ENCODE assay signal across 7 mouse cellular contexts in the genomic region with DNA sequence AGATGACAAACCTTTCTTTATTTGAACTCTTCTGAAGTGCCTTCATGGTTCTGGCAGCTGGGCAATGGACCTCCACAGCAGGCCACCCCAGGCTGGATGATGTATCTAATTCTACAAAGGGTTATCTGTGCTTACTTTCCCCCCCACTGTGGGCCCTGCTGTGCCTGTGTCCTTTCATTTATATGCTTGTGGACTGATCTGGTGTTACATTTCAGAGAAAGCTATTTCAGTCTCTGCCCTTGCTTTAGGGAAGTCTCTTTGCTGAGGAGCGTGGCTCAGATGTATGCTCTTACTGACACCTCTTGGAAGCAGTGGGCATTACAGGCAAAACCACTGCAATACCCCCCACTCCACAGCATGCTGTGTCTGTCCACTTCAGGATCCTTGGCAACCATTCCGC. TPM values are rescaled to one million over a fixed set of nuclear protein-coding genes. Genes with fewer than 3 reads are reported as not detected.
A peak's percentile ranks its signal among the peaks of the same experiment; 100 is the strongest.
DNase-seq lines count a peak whose midpoint lies in the region; ATAC-seq and TF ChIP-seq lines count a peak whose summit lies in the region.

No protein-coding gene starts in this region.

- H3K4me3 ChIP-seq in heart, adult 2 months: no peak overlapping the region
- peak overlapping the region; percentile 57 for H3K4me3 ChIP-seq in megakaryocyte, embryonic 14.5 days (replicated peaks)
- no peak overlapping the region for H3K4me3 ChIP-seq in stomach, postnatal 0 days (ENCODE audit: low read depth, low read length)

- H3K36me3 ChIP-seq in heart, adult 2 months (ENCODE audit: control insufficient read depth, insufficient read depth, low read length): no peaks in the 10 kb centered on the region
- H3K36me3 ChIP-seq in megakaryocyte, embryonic 14.5 days (replicated peaks; ENCODE audit: low read length): no peaks in the 10 kb centered on the region
- no peaks in the 10 kb centered on the region for H3K36me3 ChIP-seq in stomach, postnatal 0 days (ENCODE audit: control insufficient read depth, insufficient read depth, low read length)

- peak; percentile 73 for DNase-seq in 3T3-L1 (ENCODE audit: low read depth, low spot score)
- DNase-seq in A20 (ENCODE audit: low read depth, low spot score): peak; percentile 74
- peak; percentile 34 for DNase-seq in c-Kit-positive CD71-negative TER-119-negative erythroid progenitor cells, embryonic 14.5 days (ENCODE audit: low read depth)
- DNase-seq in heart, adult 2 months: peak; percentile 46 to 52
- DNase-seq in kidney, postnatal 14 days: peak; percentile 14
- no peak for DNase-seq in stomach, postnatal 0 days (ENCODE audit: low spot score)

- no peaks in the 10 kb centered on the region; the same call in 1 of the 2 replicates for H3K4me1 ChIP-seq in heart, adult 2 months (ENCODE audit: control insufficient read depth, insufficient read depth, low read length)
- peaks cover 15% of the 10 kb centered on the region for H3K4me1 ChIP-seq in megakaryocyte, embryonic 14.5 days
- no peaks in the 10 kb centered on the region for H3K4me1 ChIP-seq in stomach, postnatal 0 days (replicated peaks; ENCODE audit: control insufficient read depth, insufficient read depth)

- no peaks in the 10 kb centered on the region for H3K79me2 ChIP-seq in heart, adult 2 months (replicated peaks; ENCODE audit: control insufficient read depth, insufficient read depth, low read length)

- H3K9ac ChIP-seq in heart, adult 2 months (ENCODE audit: low read depth, low read length): no peak overlapping the region
- no peak overlapping the region for H3K9ac ChIP-seq in stomach, postnatal 0 days (ENCODE audit: low read length)

- intact Hi-C loops in heart, adult 2 months (cut with DNase I): loop anchor here (5.0 kb wide), 3 partner anchors 118 to 178 kb away; a partner anchor contains a TSS

- peak overlapping the region; percentile 66 for H3K27ac ChIP-seq in heart, adult 2 months
- H3K27ac ChIP-seq in stomach, postnatal 0 days (replicated peaks): no peak overlapping the region

- no peaks in the 10 kb centered on the region for H3K27me3 ChIP-seq in heart, adult 2 months (ENCODE audit: control insufficient read depth, insufficient read depth, low read length)
- no peaks in the 10 kb centered on the region for H3K27me3 ChIP-seq in megakaryocyte, embryonic 14.5 days (replicated peaks)
- no peaks in the 10 kb centered on the region for H3K27me3 ChIP-seq in stomach, postnatal 0 days (ENCODE audit: control insufficient read depth, insufficient read depth, low read length)

- peaks cover 24% of the 10 kb centered on the region for H3K9me3 ChIP-seq in megakaryocyte, embryonic 14.5 days
- H3K9me3 ChIP-seq in stomach, postnatal 0 days (ENCODE audit: control insufficient read depth, low read length): no peaks in the 10 kb centered on the region

- peak; percentile 79 for TF ChIP-seq CTCF in heart, adult 2 months (IDR thresholded peaks at IDR 0.05)
- peak; percentile 66 for TF ChIP-seq CTCF in stomach, postnatal 0 days (IDR thresholded peaks at IDR 0.05; ENCODE audit: low read depth)

- TF ChIP-seq EP300 in heart, adult 2 months (IDR thresholded peaks at IDR 0.05; ENCODE audit: insufficient read depth, low read depth, low read length): 0 out of 2 replicates have a peak, but pooled peaks have one; percentile 15
- TF ChIP-seq EP300 in stomach, postnatal 0 days (optimal IDR thresholded peaks at IDR 0.05): no peak

- ATAC-seq in stomach, postnatal 0 days (ENCODE audit: low FRiP score, low TSS enrichment): peak; percentile 63

- H3K4me2 ChIP-seq in stomach, postnatal 0 days (replicated peaks; ENCODE audit: low read depth): no peak overlapping the region

- WGBS in heart, adult 2 months: 30% methylated on average over 2 of the region's 2 CpGs
- 32% methylated on average over 2 of the region's 2 CpGs for WGBS in stomach, postnatal 0 days

- TF ChIP-seq POLR2A in heart, adult 2 months (IDR thresholded peaks at IDR 0.05; ENCODE audit: insufficient read depth, low read depth, low read length): no peak

RNA-seq across cellular contexts. Expression of a gene that starts 44.9 kb away (rescaled TPM):
- total RNA-seq in heart, adult 2 months (2021): 10 to 100 TPM; 60.0 to 61.1 TPM
- polyA plus RNA-seq in heart, adult 2 months (2012; rRNA removed): 25.9 and 32.5 TPM in 2 replicates
- polyA plus RNA-seq in megakaryocyte, embryonic 14.5 days (2012; ENCODE audit: insufficient read depth, low replicate concordance): 25.6 and 41.2 TPM in 2 replicates
- 80.2 and 88.6 TPM in 2 replicates for polyA plus RNA-seq in stomach, postnatal 0 days (2015; fragmentation: Nextera tagmentation; extraction: Ambion mirVana)

RNA-seq across cellular contexts. Expression of a gene that starts 45.1 kb away (rescaled TPM):
- 1 to 10 TPM; 2.9 to 5.1 TPM for total RNA-seq in heart, adult 2 months (2021)
- polyA plus RNA-seq in heart, adult 2 months (2012; rRNA removed): 2.5 and 3.5 TPM in 2 replicates
- 3.3 TPM in 1 of 2 replicates, not detected in the other for polyA plus RNA-seq in megakaryocyte, embryonic 14.5 days (2012; ENCODE audit: insufficient read depth, low replicate concordance)
- polyA plus RNA-seq in stomach, postnatal 0 days (2015; fragmentation: Nextera tagmentation; extraction: Ambion mirVana): 4.4 and 5.3 TPM in 2 replicates
